Mouse (Mus musculus): ENCODE measurements at regions not wholly inside any gene's neighbourhood (a gene's known extent, or its start where the extent isn't known, plus 50 kb on each side); places are given as distances from the start of the nearest gene placed in this dataset.

DNA sequence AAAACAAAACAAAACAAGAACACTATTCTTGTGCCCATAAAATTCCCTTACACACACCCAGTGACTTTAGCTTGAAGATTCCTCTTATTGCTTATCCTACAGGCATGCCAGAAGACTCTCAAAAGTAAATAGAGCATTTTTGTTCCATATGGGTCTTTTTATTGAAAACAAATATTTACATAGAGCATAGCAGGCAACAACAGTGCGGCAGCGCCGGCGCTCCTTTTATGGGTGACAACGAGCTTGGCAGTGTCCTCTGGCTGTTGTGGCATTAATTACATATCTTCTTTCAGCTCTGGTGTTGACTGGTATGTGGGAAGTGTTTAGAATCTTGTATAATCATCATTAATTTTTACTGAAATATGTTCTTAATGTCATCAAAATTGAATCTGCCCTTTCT is 242.2 kb upstream of the Fbxl7 start:
- H3K4me2 ChIP-seq: no peak overlapping the region
- H3K4me1 ChIP-seq: no peaks in the 10 kb centered on the region
- H3K36me3 ChIP-seq: no peaks in the 10 kb centered on the region
- H3K9me3 ChIP-seq: no peaks in the 10 kb centered on the region
- H3K9ac ChIP-seq: no peak overlapping the region
- no peak for ATAC-seq (ENCODE audit: insufficient number of reproducible peaks, low FRiP score, low TSS enrichment, low read depth)
- WGBS: 74% methylated on average over 5 of the region's 5 CpGs
- no peak overlapping the region for H3K4me3 ChIP-seq
- no peaks in the 10 kb centered on the region for H3K27me3 ChIP-seq
- H3K27ac ChIP-seq: no peak overlapping the region

DNA sequence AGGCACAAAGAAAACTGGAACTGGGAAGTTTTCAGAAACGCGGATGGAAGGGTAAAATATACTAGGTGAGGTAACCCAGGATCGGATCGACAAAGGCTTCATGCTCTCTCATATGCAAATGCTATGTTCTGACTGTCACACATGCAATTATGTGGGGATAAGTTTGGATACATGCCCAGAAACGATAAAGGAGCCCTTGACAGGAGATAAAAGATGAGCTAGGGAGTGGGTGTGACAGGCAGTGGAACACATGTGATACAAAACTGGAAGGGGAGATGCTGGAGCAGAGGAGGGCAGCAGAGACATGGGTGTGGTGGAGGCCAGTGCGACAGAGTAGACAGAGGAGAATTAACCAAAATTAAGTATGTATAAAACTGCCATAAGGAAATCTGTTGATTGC is 250.5 kb upstream of the Fbxl7 start:
- H3K27me3 ChIP-seq: no peaks in the 10 kb centered on the region
- H3K4me3 ChIP-seq: no peak overlapping the region
- 76% methylated on average over 6 of the region's 6 CpGs for WGBS
- ATAC-seq (ENCODE audit: insufficient number of reproducible peaks, low FRiP score, low TSS enrichment, low read depth): no peak
- H3K9ac ChIP-seq: no peak overlapping the region
- H3K4me1 ChIP-seq: no peaks in the 10 kb centered on the region
- H3K4me2 ChIP-seq: no peak overlapping the region
- H3K27ac ChIP-seq: no peak overlapping the region
- H3K36me3 ChIP-seq: no peaks in the 10 kb centered on the region
- no peaks in the 10 kb centered on the region for H3K9me3 ChIP-seq

DNA sequence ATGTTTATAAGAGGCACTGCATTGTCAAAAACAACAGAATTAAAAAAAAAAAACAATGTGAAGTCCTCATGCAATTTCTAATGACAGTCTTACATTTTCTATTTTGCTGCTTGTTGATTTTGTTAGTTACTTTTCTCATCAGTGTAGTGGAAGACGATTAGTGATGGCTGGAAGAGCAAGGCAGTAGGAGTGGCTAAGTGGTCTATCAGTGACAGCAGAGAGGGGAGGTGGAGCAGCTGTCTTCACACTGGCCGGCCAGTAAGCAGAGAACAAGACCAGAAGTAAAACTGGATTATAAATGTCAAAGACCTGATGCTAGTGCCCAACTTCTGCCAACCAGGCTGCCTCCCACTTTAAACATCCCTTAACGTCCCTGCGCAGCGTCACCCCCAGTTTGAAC is 265.6 kb upstream of the Fbxl7 start:
- no peak overlapping the region for H3K4me2 ChIP-seq
- H3K9me3 ChIP-seq: no peaks in the 10 kb centered on the region
- H3K9ac ChIP-seq: no peak overlapping the region
- H3K27ac ChIP-seq: no peak overlapping the region
- 66% methylated on average over 5 of the region's 5 CpGs for WGBS
- H3K36me3 ChIP-seq: no peaks in the 10 kb centered on the region
- no peaks in the 10 kb centered on the region for H3K4me1 ChIP-seq
- no peaks in the 10 kb centered on the region for H3K27me3 ChIP-seq
- no peak for ATAC-seq (ENCODE audit: insufficient number of reproducible peaks, low FRiP score, low TSS enrichment, low read depth)
- no peak overlapping the region for H3K4me3 ChIP-seq

DNA sequence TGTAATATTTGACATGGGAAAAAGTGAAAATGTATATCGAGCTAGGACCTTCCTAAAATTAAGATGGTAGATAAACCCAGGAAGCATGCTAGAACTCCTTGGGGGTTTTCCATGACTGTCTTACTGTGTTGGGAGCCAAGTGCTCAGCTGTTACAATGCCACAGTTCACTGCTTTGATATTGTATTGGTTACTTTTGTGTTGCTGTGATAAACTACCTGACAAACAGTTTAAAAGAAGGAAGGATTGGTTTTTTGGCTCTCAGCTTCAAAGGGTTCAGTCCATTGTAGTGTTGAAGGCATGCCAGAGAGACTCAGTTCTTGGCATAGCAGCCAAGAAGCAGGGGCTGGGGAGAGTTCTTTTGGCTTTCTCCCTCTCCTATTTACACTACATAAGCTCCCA is 272.1 kb upstream of the Fbxl7 start:
- Histone ChIP-seq H3K9me3 (no peaks in the 10 kb centered on the region), H3K4me3 (no peak overlapping the region), H3K27ac (no peak overlapping the region), H3K9ac (no peak overlapping the region), H3K4me2 (no peak overlapping the region), H3K27me3 (no peaks in the 10 kb centered on the region), H3K4me1 (no peaks in the 10 kb centered on the region), H3K36me3 (no peaks in the 10 kb centered on the region)
- ATAC-seq (ENCODE audit: insufficient number of reproducible peaks, low FRiP score, low TSS enrichment, low read depth): no peak
- WGBS: 76% methylated on average over 1 of the region's 1 CpGs

DNA sequence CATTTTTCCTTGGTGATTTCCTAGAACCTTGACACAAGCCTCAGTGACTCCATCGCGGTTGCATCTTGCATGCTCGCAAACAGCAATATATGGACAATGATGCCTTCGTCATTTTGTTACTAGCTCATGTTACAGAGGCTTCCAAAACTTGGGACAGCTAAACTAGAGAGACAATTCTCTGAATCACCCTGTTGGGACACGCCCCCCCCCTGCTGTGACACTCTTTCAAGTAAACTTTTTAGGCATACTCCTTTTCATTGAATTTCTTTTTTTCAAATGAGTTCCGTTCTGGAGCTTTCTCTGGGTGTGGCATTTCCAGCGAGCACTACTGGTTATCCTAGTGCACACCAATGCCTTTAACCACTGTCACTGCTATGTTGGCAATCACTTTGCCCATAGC is 274.5 kb upstream of the Fbxl7 start:
- no peak overlapping the region for H3K4me2 ChIP-seq
- ATAC-seq (ENCODE audit: insufficient number of reproducible peaks, low FRiP score, low TSS enrichment, low read depth): no peak
- H3K9me3 ChIP-seq: no peaks in the 10 kb centered on the region
- H3K27me3 ChIP-seq: no peaks in the 10 kb centered on the region
- H3K36me3 ChIP-seq: no peaks in the 10 kb centered on the region
- no peak overlapping the region for H3K4me3 ChIP-seq
- H3K9ac ChIP-seq: no peak overlapping the region
- H3K4me1 ChIP-seq: no peaks in the 10 kb centered on the region
- H3K27ac ChIP-seq: no peak overlapping the region
- WGBS: 92% methylated on average over 7 of the region's 7 CpGs

DNA sequence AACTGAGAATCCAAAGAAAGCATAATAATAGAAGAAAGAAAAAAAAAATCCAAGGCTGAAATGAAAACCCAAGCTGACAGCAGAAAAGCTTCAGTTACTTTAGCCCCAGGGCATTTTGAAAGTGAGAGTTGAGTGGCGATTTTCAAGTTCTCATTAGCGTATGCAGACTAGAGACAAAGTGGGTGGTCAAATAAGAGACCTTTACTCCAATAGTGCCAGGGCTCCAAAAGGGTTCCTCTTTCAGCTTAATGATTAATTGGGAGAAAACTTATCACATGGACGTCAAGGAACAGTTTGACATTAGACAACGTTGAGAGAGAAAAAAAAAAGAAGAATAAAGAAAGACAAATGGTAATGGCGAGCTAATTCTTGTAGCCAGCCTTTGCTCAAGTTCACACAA is 278.1 kb upstream of the Fbxl7 start:
- WGBS: 32% methylated on average over 5 of the region's 5 CpGs
- Histone ChIP-seq H3K27ac (no peak overlapping the region), H3K4me1 (0 out of 2 replicates have a peak, but pooled peaks cover 4% of the 10 kb centered on the region), H3K9me3 (no peaks in the 10 kb centered on the region), H3K4me2 (no peak overlapping the region), H3K9ac (no peak overlapping the region), H3K36me3 (no peaks in the 10 kb centered on the region), H3K27me3 (no peaks in the 10 kb centered on the region), H3K4me3 (no peak overlapping the region)
- no peak for ATAC-seq (ENCODE audit: insufficient number of reproducible peaks, low FRiP score, low TSS enrichment, low read depth)

DNA sequence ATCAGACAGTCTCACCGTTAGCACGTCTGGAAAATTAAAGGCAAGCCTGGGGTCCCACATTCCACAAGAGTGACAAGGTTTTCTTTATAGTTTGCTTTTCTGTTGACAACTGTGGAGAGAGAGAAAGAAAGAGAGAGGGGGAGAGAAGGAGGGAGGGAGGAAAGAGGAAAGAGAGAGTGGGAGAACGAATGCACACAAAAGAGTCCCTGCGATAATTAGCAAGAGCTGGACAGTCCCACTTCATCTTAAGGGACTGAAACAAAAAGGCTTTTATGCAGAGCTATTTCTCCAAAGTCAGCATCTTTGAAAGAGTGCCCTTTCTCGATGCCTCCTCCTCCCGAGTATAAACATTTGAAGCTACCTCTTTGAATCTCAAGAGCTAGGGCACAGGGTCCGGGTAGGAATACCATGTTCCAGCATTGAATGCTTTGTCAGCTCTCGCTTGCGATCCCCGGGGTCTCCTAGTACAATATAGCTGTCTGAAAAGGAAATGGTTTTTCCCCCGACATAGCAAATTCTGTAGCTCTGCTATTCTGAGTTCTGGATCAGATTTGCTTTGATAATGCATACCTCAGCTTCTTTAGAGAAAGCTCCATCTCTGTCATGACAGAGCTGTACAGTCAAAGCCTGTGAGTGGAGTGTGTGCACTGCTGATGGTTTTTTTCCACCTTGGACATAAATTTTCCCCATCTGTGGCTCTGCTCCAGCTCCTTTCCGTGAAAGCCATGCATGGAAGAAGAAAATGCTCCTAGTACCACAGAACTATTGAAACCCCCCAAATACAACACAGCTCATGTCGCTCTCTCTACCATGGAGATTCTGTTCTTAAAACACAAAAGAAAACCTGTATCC is 282.9 kb upstream of the Fbxl7 start:
- H3K4me1 ChIP-seq: 0 out of 2 replicates have a peak, but pooled peaks cover 4% of the 10 kb centered on the region
- no peaks in the 10 kb centered on the region for H3K27me3 ChIP-seq
- H3K27ac ChIP-seq: no peak overlapping the region
- ATAC-seq (ENCODE audit: insufficient number of reproducible peaks, low FRiP score, low TSS enrichment, low read depth): no peak
- H3K36me3 ChIP-seq: no peaks in the 10 kb centered on the region
- no peak overlapping the region for H3K9ac ChIP-seq
- H3K4me3 ChIP-seq: no peak overlapping the region
- H3K4me2 ChIP-seq: no peak overlapping the region
- 48% methylated on average over 13 of the region's 13 CpGs for WGBS
- no peaks in the 10 kb centered on the region for H3K9me3 ChIP-seq

DNA sequence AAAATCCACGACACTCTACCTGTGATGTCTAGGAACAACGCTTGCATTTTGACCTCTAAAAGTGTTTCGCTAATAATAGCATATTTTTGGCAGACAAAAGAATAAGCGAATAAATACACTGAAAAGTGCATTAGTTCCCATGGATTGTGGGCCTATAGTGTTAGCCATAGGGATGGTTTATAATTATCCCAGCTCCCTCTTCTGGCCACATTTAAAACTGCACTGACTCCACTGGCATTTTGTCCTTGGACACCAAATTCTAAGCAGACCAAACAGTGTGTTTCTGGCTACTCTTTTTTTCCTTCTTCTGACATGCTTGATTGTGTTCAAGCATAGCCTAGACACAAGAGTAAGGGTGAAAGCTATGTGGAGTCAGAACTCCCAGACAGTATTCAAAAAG is 276.8 kb upstream of the Ank start:
- Histone ChIP-seq H3K4me2 (no peak overlapping the region), H3K9me3 (no peaks in the 10 kb centered on the region), H3K27ac (no peak overlapping the region), H3K27me3 (no peaks in the 10 kb centered on the region), H3K4me3 (no peak overlapping the region), H3K36me3 (no peaks in the 10 kb centered on the region), H3K4me1 (no peaks in the 10 kb centered on the region), H3K9ac (no peak overlapping the region)
- 45% methylated on average over 4 of the region's 4 CpGs for WGBS
- no peak for ATAC-seq (ENCODE audit: insufficient number of reproducible peaks, low FRiP score, low TSS enrichment, low read depth)

DNA sequence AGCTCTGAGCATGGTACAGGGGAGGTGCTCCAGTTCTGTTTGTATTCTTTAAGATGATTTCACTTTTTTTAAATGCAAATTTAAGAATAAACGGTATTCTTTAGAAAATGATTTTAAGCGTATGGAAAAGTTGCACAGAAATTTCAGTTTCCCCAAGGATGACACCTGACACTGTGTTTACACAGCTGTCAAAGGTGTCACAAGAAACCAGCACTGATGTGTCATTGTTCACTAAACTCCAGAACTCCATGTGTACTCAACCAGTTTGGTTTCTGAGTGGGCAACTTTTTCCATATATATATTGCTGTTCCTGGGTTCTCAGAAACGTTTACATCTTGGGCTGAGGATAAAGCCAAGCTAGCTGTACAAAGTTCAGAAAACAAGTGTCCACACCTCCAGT is 265.0 kb upstream of the Ank start:
- no peaks in the 10 kb centered on the region for H3K4me1 ChIP-seq
- 77% methylated on average over 3 of the region's 3 CpGs for WGBS
- no peak overlapping the region for H3K4me3 ChIP-seq
- H3K36me3 ChIP-seq: no peaks in the 10 kb centered on the region
- H3K9me3 ChIP-seq: no peaks in the 10 kb centered on the region
- no peak overlapping the region for H3K27ac ChIP-seq
- no peaks in the 10 kb centered on the region for H3K27me3 ChIP-seq
- H3K4me2 ChIP-seq: no peak overlapping the region
- no peak overlapping the region for H3K9ac ChIP-seq
- no peak for ATAC-seq (ENCODE audit: insufficient number of reproducible peaks, low FRiP score, low TSS enrichment, low read depth)

DNA sequence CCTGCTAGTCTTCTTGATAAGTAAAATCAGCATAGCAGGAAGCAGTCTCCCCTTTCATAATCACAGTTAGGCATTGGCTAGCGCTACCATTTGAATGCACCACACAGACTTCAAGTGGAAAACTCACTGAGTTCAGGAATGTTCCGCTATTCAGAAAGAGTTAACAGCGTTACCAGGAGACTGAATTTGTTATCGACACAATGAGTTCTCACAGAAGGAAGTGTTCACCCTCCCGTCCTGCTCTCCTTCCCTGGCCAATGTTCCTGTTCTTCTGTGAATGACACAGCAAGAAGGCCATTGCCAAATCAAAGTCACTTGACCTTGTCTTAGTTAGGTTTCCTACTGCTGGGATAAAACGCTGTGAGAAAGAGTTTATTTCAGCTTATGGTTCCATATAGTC is 261.6 kb upstream of the Ank start:
- Histone ChIP-seq H3K27ac (no peak overlapping the region), H3K4me2 (no peak overlapping the region), H3K36me3 (no peaks in the 10 kb centered on the region), H3K4me1 (no peaks in the 10 kb centered on the region), H3K9me3 (no peaks in the 10 kb centered on the region), H3K9ac (no peak overlapping the region), H3K4me3 (no peak overlapping the region), H3K27me3 (no peaks in the 10 kb centered on the region)
- 78% methylated on average over 6 of the region's 6 CpGs for WGBS
- ATAC-seq (ENCODE audit: insufficient number of reproducible peaks, low FRiP score, low TSS enrichment, low read depth): no peak

DNA sequence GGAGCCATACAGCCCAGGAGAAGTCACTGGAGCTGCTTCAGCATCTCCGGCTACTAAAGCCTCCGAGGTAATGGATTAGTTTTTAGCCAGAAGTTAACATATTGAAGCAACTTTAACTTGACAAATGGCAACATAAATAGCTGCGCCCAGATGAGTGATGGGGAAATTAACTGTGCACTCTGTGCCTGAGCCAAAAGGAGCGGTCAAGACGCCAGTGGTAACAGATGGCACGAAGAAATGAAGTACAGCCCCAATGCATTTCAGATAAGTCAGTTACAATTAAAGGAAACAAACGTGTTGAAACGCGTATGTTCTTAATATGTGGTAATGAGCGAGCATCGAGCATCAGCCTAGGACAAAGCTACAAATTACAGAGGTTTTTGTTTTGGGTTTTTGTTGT is 259.0 kb upstream of the Ank start:
- no peak overlapping the region for H3K4me2 ChIP-seq
- no peaks in the 10 kb centered on the region for H3K36me3 ChIP-seq
- no peak overlapping the region for H3K27ac ChIP-seq
- H3K4me1 ChIP-seq: no peaks in the 10 kb centered on the region
- H3K27me3 ChIP-seq: no peaks in the 10 kb centered on the region
- WGBS: 52% methylated on average over 11 of the region's 11 CpGs
- H3K4me3 ChIP-seq: no peak overlapping the region
- H3K9ac ChIP-seq: no peak overlapping the region
- H3K9me3 ChIP-seq: no peaks in the 10 kb centered on the region
- no peak for ATAC-seq (ENCODE audit: insufficient number of reproducible peaks, low FRiP score, low TSS enrichment, low read depth)

DNA sequence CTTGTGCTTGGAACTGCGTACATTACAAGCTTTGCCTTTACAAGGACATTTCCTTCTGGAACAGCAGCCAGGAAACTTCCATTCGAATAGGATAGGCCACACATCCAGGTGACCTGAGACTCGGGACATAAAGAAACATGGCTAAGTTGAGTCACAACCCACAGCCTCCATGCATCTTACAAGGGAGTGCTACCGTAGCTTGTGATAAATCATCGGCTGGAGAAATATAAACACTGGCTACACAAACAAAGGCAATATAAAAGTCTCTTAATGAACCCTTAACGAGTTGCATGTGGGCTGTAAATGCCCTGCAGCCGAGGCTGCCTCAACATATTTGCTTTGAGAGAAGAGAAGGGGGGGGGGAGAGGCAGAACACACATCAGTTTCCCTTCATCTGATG is 250.1 kb upstream of the Ank start:
- Histone ChIP-seq H3K36me3 (no peaks in the 10 kb centered on the region), H3K4me3 (no peak overlapping the region), H3K4me1 (0 out of 2 replicates have a peak, but pooled peaks cover 3% of the 10 kb centered on the region), H3K9me3 (no peaks in the 10 kb centered on the region), H3K27me3 (0 out of 2 replicates have a peak, but pooled peaks cover 2% of the 10 kb centered on the region), H3K4me2 (no peak overlapping the region), H3K27ac (no peak overlapping the region), H3K9ac (no peak overlapping the region)
- ATAC-seq (ENCODE audit: insufficient number of reproducible peaks, low FRiP score, low TSS enrichment, low read depth): no peak
- 18% methylated on average over 7 of the region's 7 CpGs for WGBS
